Mouse (Mus musculus) brain, embryonic 14.5 days (tissue): Measurements from ENCODE around the gene Col20a1.

Source experiments
- CTCF ChIP-seq: fragments of 200-500 bp; IDR thresholded peaks from 2 replicates; pipeline ENCODE4 v1.5.1; 2012; ENCODE audit warnings: inconsistent platforms, mild to moderate bottlenecking, moderate library complexity, borderline replicate concordance; ENCODE audit not compliant: insufficient read depth, insufficient read length; ENCODE audit errors: extremely low read depth
- POLR2A ChIP-seq: fragments of 200-500 bp; IDR thresholded peaks from 2 replicates; pipeline ENCODE4 v1.6.1; 2012; ENCODE audit warnings: mild to moderate bottlenecking, inconsistent platforms, borderline replicate concordance; ENCODE audit not compliant: poor library complexity, insufficient read depth, insufficient read length, severe bottlenecking; ENCODE audit errors: extremely low read depth

- TF ChIP-seq CTCF (no peak), POLR2A (no peak)
Measured at GRCm38 (mm10) chr2:180987001-180987400, 666 bp downstream of the Col20a1 start.
